Mouse (Mus musculus): Measurements from ENCODE around the gene Agap1. TPM values are rescaled to one million over a fixed set of nuclear protein-coding genes. Genes with fewer than 3 reads are reported as not detected.
A peak's percentile ranks its signal among the peaks of the same experiment; 100 is the strongest.

Gene Agap1
- polyA plus RNA-seq, 1 experiment: 4.3 TPM

DNA sequence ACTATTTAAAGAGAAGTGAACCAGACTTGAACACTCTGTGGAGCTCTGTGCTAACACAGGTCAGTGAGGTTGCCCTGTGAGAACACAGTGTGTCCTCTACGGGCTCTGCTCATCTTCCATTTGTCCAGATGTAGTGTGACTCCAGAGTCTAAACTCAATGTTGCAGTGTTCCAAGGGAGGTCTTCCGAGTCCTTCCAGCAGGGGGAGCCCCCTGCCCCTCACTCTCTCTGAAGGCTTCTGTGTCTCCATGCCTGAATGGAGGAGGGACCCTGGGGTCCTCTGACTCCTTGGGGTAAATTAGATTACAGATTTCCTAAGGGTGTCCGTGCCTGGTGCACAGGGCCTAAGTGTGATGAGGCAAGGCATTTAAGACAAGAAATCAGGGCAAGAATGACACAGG lies 302.9 kb downstream of the Agap1 start:
- no peak overlapping the region for H3K4me3 ChIP-seq (ENCODE audit: control insufficient read depth, insufficient read depth, low read length)
- H3K4me1 ChIP-seq (replicated peaks; ENCODE audit: control insufficient read depth, insufficient read depth, low read length): no peaks in the 10 kb centered on the region
- H3K36me3 ChIP-seq (ENCODE audit: control insufficient read depth, insufficient read depth, low read length): no peaks in the 10 kb centered on the region
- peak; percentile 23 for DNase-seq
- no peaks in the 10 kb centered on the region for H3K27me3 ChIP-seq (ENCODE audit: control insufficient read depth, insufficient read depth, low read length)
- TF ChIP-seq CTCF (IDR thresholded peaks at IDR 0.05; ENCODE audit: borderline replicate concordance, control insufficient read depth, extremely low read depth, insufficient read depth, low read length, poor library complexity): no peak
- TF ChIP-seq POLR2A (IDR thresholded peaks at IDR 0.05; ENCODE audit: control insufficient read depth, extremely low read depth, insufficient read depth, low read length, poor library complexity): no peak
- WGBS: 70% methylated on average over 3 of the region's 3 CpGs
- no peak overlapping the region for H3K27ac ChIP-seq (ENCODE audit: control insufficient read depth, insufficient read depth, low read length)

DNA sequence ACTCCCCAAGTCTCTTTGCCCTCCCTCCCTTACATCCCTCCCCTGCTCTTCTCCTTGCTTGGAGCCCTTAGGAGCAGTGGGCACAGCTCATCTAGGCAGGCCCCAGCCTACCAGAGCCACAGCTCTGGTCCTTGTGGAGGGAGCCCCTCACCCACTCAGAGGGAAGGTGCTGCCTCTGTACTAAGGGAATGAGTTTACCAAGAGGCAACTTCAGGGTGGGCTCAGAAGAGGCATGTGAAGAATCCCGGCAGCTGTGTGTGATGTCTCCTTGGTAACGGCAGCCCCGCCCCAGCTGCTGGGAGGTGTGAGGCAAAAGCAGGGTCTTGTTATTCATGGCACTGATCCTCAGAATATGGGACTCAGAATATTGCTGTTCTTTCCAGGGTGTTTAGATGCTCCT lies 309.3 kb downstream of the Agap1 start:
- DNase-seq: no peak
- Histone ChIP-seq H3K4me1 (replicated peaks; ENCODE audit: control insufficient read depth, insufficient read depth, low read length) (no peaks in the 10 kb centered on the region), H3K4me3 (ENCODE audit: control insufficient read depth, insufficient read depth, low read length) (no peak overlapping the region), H3K27ac (ENCODE audit: control insufficient read depth, insufficient read depth, low read length) (no peak overlapping the region), H3K27me3 (ENCODE audit: control insufficient read depth, insufficient read depth, low read length) (no peaks in the 10 kb centered on the region), H3K36me3 (ENCODE audit: control insufficient read depth, insufficient read depth, low read length) (no peaks in the 10 kb centered on the region)
- TF ChIP-seq POLR2A (IDR thresholded peaks at IDR 0.05; ENCODE audit: control insufficient read depth, extremely low read depth, insufficient read depth, low read length, poor library complexity): no peak
- no peak for TF ChIP-seq CTCF (IDR thresholded peaks at IDR 0.05; ENCODE audit: borderline replicate concordance, control insufficient read depth, extremely low read depth, insufficient read depth, low read length, poor library complexity)
- 89% methylated on average over 3 of the region's 3 CpGs for WGBS

GRCm38 (mm10) chr1:89766891-89767290 lies 312.3 kb downstream of the Agap1 start:
- WGBS: 92% methylated on average over 8 of the region's 8 CpGs
- Histone ChIP-seq H3K27me3 (ENCODE audit: control insufficient read depth, insufficient read depth, low read length) (no peaks in the 10 kb centered on the region), H3K4me3 (ENCODE audit: control insufficient read depth, insufficient read depth, low read length) (no peak overlapping the region), H3K4me1 (replicated peaks; ENCODE audit: control insufficient read depth, insufficient read depth, low read length) (no peaks in the 10 kb centered on the region), H3K36me3 (ENCODE audit: control insufficient read depth, insufficient read depth, low read length) (no peaks in the 10 kb centered on the region), H3K27ac (ENCODE audit: control insufficient read depth, insufficient read depth, low read length) (no peak overlapping the region)
- no peak for DNase-seq
- no peak for TF ChIP-seq POLR2A (IDR thresholded peaks at IDR 0.05; ENCODE audit: control insufficient read depth, extremely low read depth, insufficient read depth, low read length, poor library complexity)
- TF ChIP-seq CTCF (IDR thresholded peaks at IDR 0.05; ENCODE audit: borderline replicate concordance, control insufficient read depth, extremely low read depth, insufficient read depth, low read length, poor library complexity): no peak

DNA sequence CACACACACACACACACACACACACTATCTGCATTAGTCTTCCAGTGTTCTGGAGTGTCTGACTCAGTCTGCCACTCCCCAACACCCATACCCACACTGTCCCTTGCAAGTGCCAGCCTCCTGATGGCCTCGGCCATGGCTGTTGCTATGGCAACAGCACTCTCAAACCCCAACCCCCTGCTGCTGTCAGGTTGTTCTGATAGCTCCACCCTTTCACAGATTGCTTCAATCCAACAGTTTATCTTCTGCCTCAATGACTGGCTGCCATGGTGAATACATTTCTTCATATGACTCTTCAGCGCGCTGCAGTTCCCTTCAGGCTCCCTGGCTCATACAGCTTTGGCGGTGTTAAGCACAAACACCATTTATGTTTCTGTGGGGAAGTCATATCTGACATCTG lies 315.0 kb downstream of the Agap1 start:
- TF ChIP-seq POLR2A (IDR thresholded peaks at IDR 0.05; ENCODE audit: control insufficient read depth, extremely low read depth, insufficient read depth, low read length, poor library complexity) (no peak), CTCF (IDR thresholded peaks at IDR 0.05; ENCODE audit: borderline replicate concordance, control insufficient read depth, extremely low read depth, insufficient read depth, low read length, poor library complexity) (no peak)
- Histone ChIP-seq H3K36me3 (ENCODE audit: control insufficient read depth, insufficient read depth, low read length) (no peaks in the 10 kb centered on the region), H3K4me1 (replicated peaks; ENCODE audit: control insufficient read depth, insufficient read depth, low read length) (no peaks in the 10 kb centered on the region), H3K27ac (ENCODE audit: control insufficient read depth, insufficient read depth, low read length) (no peak overlapping the region), H3K27me3 (ENCODE audit: control insufficient read depth, insufficient read depth, low read length) (no peaks in the 10 kb centered on the region), H3K4me3 (ENCODE audit: control insufficient read depth, insufficient read depth, low read length) (no peak overlapping the region)
- WGBS: 97% methylated on average over 4 of the region's 4 CpGs
- no peak for DNase-seq

DNA sequence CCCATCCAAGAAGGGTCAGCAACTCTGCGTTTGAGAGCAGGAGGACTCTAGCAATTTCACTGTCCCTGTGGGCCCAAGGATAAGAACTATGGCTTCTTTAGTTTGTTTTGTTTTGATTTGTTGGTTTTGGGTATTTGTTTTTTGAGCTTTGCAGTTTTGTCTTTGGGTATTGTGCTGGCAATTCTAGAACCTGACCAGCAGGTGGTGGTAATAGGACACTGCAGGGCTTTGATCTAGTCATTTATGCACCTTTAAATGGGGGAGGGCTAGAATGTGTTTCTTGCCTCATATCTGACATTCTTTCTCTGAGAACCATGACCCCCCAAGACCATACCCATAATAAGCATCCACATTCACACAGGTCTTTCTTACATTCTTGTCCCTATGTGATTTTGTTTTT lies 315.7 kb downstream of the Agap1 start:
- Histone ChIP-seq H3K27ac (ENCODE audit: control insufficient read depth, insufficient read depth, low read length) (no peak overlapping the region), H3K27me3 (ENCODE audit: control insufficient read depth, insufficient read depth, low read length) (no peaks in the 10 kb centered on the region), H3K4me1 (replicated peaks; ENCODE audit: control insufficient read depth, insufficient read depth, low read length) (no peaks in the 10 kb centered on the region), H3K4me3 (ENCODE audit: control insufficient read depth, insufficient read depth, low read length) (no peak overlapping the region), H3K36me3 (ENCODE audit: control insufficient read depth, insufficient read depth, low read length) (no peaks in the 10 kb centered on the region)
- TF ChIP-seq POLR2A (IDR thresholded peaks at IDR 0.05; ENCODE audit: control insufficient read depth, extremely low read depth, insufficient read depth, low read length, poor library complexity) (no peak), CTCF (IDR thresholded peaks at IDR 0.05; ENCODE audit: borderline replicate concordance, control insufficient read depth, extremely low read depth, insufficient read depth, low read length, poor library complexity) (no peak)
- no peak for DNase-seq
- 100% methylated on average over 1 of the region's 1 CpGs for WGBS

DNA sequence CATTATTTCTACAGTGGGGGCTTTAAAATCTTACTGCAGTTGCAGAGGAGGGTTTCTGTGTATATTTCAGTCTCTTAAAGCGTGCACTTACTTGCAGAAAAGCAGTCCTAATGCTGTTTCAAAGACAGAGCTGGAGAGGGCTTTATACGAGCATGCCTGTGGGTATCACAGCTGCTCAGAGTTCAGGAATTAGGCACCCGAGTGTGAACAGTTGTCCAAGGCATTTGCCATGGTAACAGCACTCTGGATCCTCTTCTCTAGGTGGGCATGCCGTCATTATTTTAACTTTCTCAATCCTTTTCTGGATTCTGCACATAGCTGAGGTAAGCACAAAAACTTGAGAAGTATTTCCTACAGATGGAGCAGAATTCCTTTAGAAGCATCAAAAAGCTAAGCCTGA lies 321.1 kb downstream of the Agap1 start:
- no peak for DNase-seq
- H3K4me1 ChIP-seq (replicated peaks; ENCODE audit: control insufficient read depth, insufficient read depth, low read length): no peaks in the 10 kb centered on the region
- no peak overlapping the region for H3K4me3 ChIP-seq (ENCODE audit: control insufficient read depth, insufficient read depth, low read length)
- H3K36me3 ChIP-seq (ENCODE audit: control insufficient read depth, insufficient read depth, low read length): no peaks in the 10 kb centered on the region
- whole genome bisulfite sequencing: 91% methylated on average over 4 of the region's 4 CpGs
- no peak overlapping the region for H3K27ac ChIP-seq (ENCODE audit: control insufficient read depth, insufficient read depth, low read length)
- H3K27me3 ChIP-seq (ENCODE audit: control insufficient read depth, insufficient read depth, low read length): no peaks in the 10 kb centered on the region
- TF ChIP-seq POLR2A (IDR thresholded peaks at IDR 0.05; ENCODE audit: control insufficient read depth, extremely low read depth, insufficient read depth, low read length, poor library complexity) (no peak), CTCF (IDR thresholded peaks at IDR 0.05; ENCODE audit: borderline replicate concordance, control insufficient read depth, extremely low read depth, insufficient read depth, low read length, poor library complexity) (no peak)

DNA sequence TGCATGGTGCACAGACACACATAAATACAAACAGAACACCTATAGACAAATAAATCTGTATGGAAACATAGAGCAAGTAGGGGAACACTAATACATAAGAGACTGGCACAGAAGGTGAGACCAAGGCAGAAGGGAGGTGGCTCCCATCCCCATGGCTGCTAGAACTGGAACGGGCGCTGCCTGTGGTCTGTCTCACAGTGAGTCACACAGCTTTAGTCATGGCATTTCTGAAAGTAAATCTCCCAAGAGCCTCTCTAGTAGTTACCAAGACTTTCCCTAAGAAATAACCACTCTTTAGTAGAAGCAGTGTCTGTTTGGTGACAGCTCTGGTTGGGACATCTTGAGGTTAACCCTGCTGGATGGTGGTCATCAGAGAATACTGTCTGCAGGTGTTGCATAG lies 326.1 kb downstream of the Agap1 start:
- H3K27ac ChIP-seq (ENCODE audit: control insufficient read depth, insufficient read depth, low read length): no peak overlapping the region
- no peaks in the 10 kb centered on the region for H3K27me3 ChIP-seq (ENCODE audit: control insufficient read depth, insufficient read depth, low read length)
- no peaks in the 10 kb centered on the region for H3K36me3 ChIP-seq (ENCODE audit: control insufficient read depth, insufficient read depth, low read length)
- no peaks in the 10 kb centered on the region for H3K4me1 ChIP-seq (replicated peaks; ENCODE audit: control insufficient read depth, insufficient read depth, low read length)
- 97% methylated on average over 2 of the region's 2 CpGs for WGBS
- no peak for TF ChIP-seq CTCF (IDR thresholded peaks at IDR 0.05; ENCODE audit: borderline replicate concordance, control insufficient read depth, extremely low read depth, insufficient read depth, low read length, poor library complexity)
- TF ChIP-seq POLR2A (IDR thresholded peaks at IDR 0.05; ENCODE audit: control insufficient read depth, extremely low read depth, insufficient read depth, low read length, poor library complexity): no peak
- no peak overlapping the region for H3K4me3 ChIP-seq (ENCODE audit: control insufficient read depth, insufficient read depth, low read length)
- no peak for DNase-seq

All from thymus, adult 2 months (tissue).